Mouse (Mus musculus) gastrocnemius, adult 2 months (tissue): ENCODE results near the gene Ctps. TPM values are rescaled to one million over a fixed set of nuclear protein-coding genes. Genes with fewer than 3 reads are reported as not detected.
"Not testable (repeated sequence)": the region's sequence is repeated elsewhere in the genome, so short reads cannot be mapped to it uniquely, and the experiment has no call there.

Source experiments
- DNase-seq: peaks from one replicate; pipeline ENCODE4 v3.0.0; 2022
- H3K27ac ChIP-seq: fragments of 200-600 bp; 2 replicates; pipeline ENCODE4 v1.8.1; 2022; ENCODE audit warnings: mild to moderate bottlenecking
- H3K4me3 ChIP-seq: fragments of 200-600 bp; 2 replicates; pipeline ENCODE4 v1.8.1; 2022; ENCODE audit warnings: mild to moderate bottlenecking, moderate library complexity
- CTCF ChIP-seq: fragments of 200-600 bp; IDR thresholded peaks from 2 replicates; pipeline ENCODE4 v1.8.1; 2022; ENCODE audit warnings: antibody characterized with exemption, mild to moderate bottlenecking, moderate library complexity
- intact Hi-C: fragments of 180-260 bp; cut with DNase I; formaldehyde crosslinking; loops from one replicate; pipeline ENCODE4 v1.15.1; 2025
- long read RNA-seq, 2 experiments: library from polyadenylated mRNA; stranded (forward); transcript quantifications; one replicate each; pipeline ENCODE4 v2.0.0; 2021
- total RNA-seq, 2 experiments: library from RNA; stranded (reverse); gene quantifications; 2 replicates each; pipeline ENCODE4 v1.2.3; 2021

Gene Ctps
- total RNA-seq, result 10 to 100 TPM; 13.1 to 14.4 TPM
- long read RNA-seq, experiment 1, transcript Ctps-201 (19 exons, 2,705 nt), result major isoform, 18 of 20 reads
- long read RNA-seq, experiment 1, partial matches to known transcripts, result 0 of 20 reads
- long read RNA-seq, experiment 1, other reads (novel, unspliced or antisense), result 2 of 20 reads
- long read RNA-seq, experiment 2, transcript Ctps-201 (19 exons, 2,705 nt), result major isoform, 27 of 30 reads
- long read RNA-seq, experiment 2, partial matches to known transcripts, result 2 of 30 reads
- long read RNA-seq, experiment 2, other reads (novel, unspliced or antisense), result 1 of 30 reads

DNA sequence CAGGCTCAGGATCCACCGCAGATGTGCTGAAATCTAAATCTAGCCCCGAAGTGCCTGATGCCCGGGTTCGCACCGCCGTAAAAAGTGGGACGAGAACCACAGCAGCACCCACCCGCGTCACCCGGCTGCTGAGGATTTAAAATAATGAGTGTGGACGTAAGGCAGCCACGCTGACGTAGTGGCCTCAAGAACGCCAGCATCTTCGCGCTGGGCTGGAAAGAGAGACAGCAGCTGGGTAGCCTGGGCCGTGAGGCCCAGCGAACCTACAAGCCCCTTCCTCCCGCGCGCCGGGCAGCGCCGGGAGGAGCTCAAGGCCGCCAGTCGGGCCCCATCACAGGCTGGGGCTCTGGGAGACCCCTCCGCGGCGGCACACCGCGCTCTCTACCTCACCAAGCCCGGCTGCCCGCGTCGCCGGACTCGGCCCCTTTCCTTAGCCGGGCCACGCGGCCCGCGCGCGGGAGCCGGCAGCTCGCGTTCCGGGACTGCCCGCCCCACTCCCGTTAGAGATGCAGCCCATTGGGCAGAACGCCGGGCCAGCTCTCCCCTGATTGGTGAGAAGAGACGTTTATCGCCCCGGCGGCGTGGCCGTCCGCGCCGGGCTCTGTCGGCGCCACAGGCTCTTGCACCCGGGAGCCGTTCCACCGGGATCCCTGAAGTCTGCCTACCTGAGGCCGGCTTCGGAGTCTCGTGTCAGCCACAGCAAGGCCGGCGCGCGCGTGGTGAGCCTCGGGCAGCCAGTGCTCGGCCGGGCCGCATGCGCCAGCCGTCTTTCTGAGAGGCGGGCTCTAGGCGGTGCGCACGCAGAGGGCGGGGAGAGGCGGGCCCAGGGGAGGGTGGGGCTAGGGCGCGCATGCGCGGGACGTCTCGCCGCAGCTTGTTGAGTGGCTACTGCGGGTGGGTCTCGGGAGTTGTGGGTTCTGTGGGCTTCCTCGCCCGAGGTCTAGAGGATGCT, at the start of gene Ctps:
TSS of gene Ctps (minus strand) at position 791 of the 952 bp plus-strand sequence.
- no peak for TF ChIP-seq CTCF
- Histone ChIP-seq H3K4me3 (peak within 1 kb of the TSS; percentile 83), H3K27ac (peak within 1 kb of the TSS; percentile 95)
- intact Hi-C loops, result no loop called here
- DNase-seq, result peak; percentile 98

DNA sequence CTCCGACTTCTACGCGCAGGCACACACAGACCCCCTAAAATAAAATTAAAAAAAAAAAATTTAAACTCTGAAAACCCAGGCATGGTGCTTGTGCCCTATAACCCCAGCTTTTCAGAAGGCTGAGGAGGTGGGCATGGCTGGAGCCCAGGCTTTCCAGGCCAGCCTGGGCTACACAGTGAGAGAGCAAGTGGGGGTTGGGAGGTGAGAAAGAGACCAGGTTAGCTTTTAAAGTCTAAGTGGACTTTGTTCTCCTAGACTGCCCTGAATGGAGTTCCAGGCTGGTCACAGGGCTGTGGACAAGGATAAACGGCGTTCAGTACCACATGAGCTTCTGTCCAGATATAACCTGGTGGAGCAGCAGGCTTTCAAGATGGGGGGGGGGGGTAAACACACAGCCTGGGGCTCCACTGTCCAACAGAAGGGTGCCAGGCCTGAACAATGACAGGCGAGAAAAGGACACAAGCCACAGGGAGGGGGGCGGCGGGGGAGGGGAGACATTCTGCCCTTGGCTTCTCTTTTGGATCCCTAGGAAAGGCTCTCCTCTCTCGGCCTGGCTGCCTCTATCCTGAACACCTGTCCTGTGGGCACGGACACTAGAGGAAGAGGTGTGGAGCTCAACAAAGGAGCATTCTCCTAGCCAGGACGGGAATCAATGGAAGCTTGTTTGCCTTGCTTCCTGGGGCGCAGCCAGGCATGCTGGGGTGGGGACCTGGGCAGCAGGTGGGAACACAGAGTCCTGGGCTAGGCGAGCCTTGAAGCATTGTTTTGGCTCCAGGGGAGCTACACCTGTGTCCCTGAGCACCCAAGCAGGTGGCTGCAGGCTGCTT, 46.3 kb upstream of the Ctps start:
- no peak for TF ChIP-seq CTCF
- peak; percentile 34 for DNase-seq
- H3K27ac ChIP-seq, result peak overlapping the region; percentile 97
- H3K4me3 ChIP-seq, result no peak overlapping the region
- intact Hi-C loops, result no loop called here

DNA sequence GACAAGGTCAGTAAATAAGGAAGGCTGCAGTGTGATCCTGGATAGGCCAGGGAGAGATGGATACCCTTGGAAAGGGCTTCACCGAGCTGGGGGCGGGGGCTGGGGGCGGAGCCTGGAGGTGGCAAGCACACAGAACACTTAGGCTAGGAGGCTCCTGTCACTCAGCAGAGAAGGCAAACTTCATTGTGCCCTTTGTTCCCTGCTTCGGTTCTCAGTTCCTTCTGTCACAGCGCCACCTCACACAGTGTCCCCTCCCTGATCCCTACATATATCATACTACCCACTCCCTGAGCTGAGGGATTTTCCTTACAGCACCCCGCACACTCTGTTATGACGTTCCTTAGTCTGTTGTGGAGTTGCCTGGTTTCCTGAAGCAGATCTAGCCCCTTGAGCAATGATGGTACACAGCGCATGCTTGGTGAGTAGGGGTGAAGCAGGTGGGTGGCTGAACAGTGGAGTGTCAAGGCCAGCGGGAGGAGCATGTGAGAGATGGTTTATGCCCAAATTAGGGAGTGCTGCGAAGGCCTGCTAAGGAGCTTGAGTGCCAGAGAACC, 45.5 kb upstream of the Ctps start:
- H3K27ac ChIP-seq, result peak overlapping the region; percentile 97
- TF ChIP-seq CTCF, result no peak
- 0 out of 2 replicates have a peak overlapping the region, but pooled peaks have one; percentile 15 for H3K4me3 ChIP-seq
- intact Hi-C loops, result no loop called here
- DNase-seq, result peak; percentile 77

DNA sequence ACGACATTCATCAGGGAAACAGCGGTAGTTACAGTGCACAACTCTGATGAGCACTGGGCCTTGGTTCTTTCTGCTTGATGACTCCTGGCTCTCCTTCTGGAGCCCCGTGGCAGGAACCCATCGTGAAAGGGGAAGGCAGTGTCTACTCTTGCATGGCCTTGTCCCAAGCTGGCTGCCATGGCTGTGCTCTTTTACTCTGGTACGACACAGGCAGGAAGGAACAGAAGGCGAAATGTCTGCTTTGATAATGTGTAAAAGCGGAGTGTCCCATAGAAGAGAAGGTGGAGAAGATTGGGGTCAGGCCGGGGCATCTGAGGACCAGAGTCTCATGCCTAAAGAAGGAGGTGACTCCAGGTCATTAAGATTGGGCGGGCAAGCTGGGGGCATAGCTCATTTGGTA, 44.6 kb upstream of the Ctps start:
- Histone ChIP-seq H3K4me3 (no peak overlapping the region), H3K27ac (peak overlapping the region; percentile 97)
- intact Hi-C loops, result no loop called here
- no peak for TF ChIP-seq CTCF
- DNase-seq, result peak; percentile 38

DNA sequence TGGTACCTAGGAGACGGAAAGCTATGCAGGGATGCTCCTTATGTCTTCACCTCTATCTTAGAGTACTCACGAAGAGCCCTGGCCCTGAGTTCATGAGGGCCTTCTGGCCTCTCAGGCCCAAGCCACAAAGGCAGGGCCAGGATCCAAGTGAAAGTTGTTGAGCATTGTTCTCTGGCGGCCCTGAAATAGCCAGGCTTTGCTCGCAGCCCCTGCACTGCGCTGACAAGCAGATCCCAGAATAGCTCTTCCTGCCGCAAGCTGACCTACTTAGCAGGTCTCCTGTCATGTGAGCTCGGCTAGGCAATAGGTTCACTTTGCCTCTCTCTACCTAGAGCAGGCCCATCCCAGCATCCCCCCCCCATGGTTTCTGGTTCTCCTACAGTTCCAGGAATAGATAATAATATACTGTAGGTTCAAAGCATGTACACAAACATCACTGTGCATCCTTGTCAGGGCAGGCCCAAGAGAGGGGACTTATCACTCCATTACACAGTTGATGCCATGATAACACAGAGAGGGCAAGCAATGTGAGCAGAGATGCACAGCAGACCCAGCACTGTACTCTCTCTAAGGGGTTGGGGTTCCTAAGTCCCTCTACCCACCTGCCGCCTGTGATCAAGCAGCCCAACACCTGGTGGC, 43.7 kb upstream of the Ctps start:
- TF ChIP-seq CTCF, result no peak
- Histone ChIP-seq H3K4me3 (peak overlapping the region; percentile 71), H3K27ac (peak overlapping the region; percentile 97)
- intact Hi-C loops, result loop anchor here (1.0 kb wide), 1 partner anchor 53 kb away; no protein-coding TSS in a partner anchor
- peak; percentile 82 for DNase-seq

DNA sequence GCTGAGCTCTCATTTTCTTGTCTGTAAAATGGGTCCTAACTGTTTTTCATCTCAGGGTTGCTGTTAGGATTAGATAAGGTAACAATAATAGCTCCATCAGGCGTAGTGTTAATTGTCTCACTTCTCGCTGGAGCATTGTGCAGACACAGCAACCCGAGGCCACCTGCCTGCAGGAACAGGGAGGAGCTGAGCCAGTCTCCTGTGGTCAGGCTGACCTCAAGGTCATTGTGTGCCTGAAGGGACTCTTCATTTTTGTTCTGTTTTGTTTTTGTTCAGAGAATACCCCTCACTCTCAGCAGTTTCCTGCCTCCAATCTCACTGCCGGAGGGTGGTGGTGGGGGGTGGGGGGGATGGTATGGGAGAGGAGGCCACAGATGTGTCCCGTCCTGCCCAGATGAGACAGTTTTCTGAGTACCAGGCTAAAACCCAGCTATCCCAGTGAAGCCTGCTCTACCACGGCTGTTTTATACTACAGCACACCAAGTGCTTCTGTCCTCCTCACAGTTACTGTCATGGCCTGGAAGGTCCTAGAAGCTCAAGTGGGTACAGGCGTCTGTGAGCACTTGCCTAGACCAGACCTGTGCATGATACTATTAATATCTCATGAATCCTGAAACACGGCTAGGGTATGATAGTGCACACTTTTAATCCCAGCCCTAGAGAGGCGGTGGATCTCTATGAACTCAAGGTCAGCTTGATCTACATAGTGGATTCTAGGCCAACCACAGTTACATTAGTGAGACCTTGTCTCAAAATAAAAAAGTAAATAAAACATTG, 42.4 kb upstream of the Ctps start:
- Histone ChIP-seq H3K4me3 (peak overlapping the region; percentile 71), H3K27ac (peak overlapping the region; percentile 97)
- intact Hi-C loops, result loop anchor here (1.0 kb wide), 1 partner anchor 55 kb away; no protein-coding TSS in a partner anchor
- no peak for TF ChIP-seq CTCF
- peak; percentile 38 for DNase-seq

DNA sequence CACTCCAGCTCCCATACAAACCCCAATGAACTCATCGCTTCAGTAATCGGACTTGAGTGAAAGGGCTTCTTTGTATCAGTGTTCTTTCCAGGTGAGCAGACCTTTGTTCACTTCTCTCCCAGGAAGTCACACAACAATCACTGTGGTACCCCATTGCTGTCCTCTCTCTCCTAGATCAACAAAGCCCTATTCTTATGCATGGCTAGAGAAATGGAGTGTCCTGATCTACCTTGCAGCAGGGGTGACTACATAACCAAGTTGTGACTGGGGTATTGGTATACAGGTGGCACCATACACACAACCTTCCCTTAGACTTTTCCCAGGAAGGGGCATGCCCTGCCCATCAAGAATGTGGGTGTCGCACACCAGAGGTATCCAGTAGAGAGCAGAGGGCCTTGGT, 40.9 kb upstream of the Ctps start:
- DNase-seq, result no peak
- Histone ChIP-seq H3K4me3 (no peak overlapping the region), H3K27ac (peak overlapping the region; percentile 16; the same call in 1 of the 2 replicates)
- intact Hi-C loops, result no loop called here
- TF ChIP-seq CTCF, result no peak

DNA sequence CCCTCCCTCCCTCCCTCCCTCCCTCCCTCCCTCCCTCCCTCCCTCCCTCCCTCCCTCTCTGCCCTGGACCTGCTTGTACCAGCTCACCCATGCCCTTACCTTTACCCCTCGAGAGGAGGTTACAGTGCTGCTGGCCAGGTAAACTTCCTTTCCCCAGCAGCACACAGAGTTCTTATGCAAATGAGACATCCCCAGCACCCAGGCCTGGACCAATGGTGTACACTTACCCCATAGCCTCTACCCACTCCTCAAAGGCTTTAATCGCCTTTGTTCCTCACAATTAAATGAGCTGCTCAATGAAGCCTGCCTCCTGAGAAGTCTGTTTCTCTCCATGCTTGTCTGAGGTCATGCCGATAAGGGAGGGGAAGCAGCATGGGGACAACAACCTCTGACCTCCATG, 36.9 kb upstream of the Ctps start:
- Histone ChIP-seq H3K27ac (no peak overlapping the region), H3K4me3 (no peak overlapping the region)
- intact Hi-C loops, result no loop called here
- DNase-seq, result no peak
- TF ChIP-seq CTCF, result no peak

DNA sequence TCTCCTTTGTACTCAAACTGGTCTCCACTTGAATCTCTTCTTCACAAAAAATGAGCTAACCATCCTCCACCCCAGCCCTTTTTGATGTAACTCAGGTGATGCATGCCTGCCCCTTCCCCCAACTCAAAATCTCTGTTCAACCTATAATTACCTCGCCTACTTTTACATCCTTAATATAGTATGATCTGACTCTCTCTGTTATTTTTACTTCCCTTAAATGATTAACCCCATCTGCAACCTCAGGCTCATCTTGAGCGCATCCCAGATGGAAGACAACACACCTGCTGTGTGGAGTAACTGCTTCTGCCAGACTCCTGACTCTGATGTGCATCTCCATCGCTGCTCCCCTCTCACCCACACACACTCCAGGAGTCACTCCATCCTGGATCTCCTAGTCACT, 32.6 kb upstream of the Ctps start:
- intact Hi-C loops, result no loop called here
- TF ChIP-seq CTCF, result no peak

DNA sequence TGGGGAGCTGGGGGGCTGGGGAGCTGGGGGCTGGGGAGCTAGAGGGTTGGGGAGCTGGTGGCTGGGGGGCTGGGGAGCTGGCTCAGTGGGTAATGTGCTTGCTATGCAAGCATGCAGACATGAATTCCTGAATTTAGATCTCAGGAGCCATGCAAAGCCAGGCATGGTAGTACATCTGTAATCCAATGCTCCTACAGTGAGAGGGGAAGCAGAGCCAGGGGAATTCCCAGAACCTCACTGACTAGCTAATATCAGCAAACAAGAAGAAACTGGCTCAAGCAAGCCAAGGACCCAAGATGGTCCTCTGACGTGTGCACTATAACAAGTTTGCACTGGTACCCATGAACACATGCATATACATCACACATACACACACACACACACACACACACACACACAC, 31.7 kb upstream of the Ctps start:
- DNase-seq, result no peak
- no peak for TF ChIP-seq CTCF

More for the DNA sequence above, 32.6 kb upstream of the Ctps start:
- H3K27ac ChIP-seq, result no peak overlapping the region
- no peak overlapping the region for H3K4me3 ChIP-seq
- DNase-seq, result no peak

DNA sequence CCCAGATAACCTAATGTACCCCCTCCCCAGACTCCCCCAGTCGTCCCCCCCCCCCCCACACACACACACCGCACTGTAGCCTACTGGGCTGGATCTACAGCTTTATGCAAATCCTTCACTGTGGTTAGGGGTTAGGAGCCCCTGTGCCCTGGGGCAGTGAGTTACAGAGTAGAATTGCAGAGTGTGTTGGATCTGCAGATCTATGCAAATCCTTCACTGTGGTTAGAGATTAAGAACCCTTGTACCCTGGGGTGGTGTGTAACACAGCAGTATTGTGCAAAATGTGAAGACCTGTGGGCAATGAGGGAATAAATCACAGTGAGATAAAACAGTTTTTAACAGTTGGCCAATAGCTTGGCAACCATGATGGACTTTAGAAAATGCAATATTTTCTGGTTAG, 28.8 kb upstream of the Ctps start:
- Histone ChIP-seq H3K27ac (no peak overlapping the region), H3K4me3 (no peak overlapping the region)
- no peak for DNase-seq
- intact Hi-C loops, result no loop called here
- no peak for TF ChIP-seq CTCF

More for the DNA sequence above, 31.7 kb upstream of the Ctps start:
- intact Hi-C loops, result no loop called here
- H3K27ac ChIP-seq, result no peak overlapping the region
- H3K4me3 ChIP-seq, result no peak overlapping the region

DNA sequence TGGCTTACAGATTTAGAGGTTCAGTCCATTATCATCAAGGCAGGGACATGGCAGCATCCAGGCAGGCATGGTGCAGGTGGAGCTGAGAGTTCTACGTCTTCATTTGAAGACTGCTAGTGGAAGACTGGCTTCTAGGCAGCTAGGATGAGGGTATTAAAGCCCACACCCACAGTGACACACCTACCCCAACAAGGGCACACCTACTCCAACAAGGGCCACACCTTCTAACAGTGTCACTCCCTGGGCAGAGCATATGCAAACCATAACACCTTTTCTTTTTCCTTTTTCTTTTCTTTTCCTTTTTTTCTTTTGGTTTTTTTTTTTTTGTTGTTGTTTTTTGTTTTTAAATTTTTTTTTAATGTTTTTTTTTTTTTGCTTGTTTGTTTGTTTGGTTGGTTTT, 26.1 kb upstream of the Ctps start:
- H3K4me3 ChIP-seq, H3K27ac ChIP-seq, DNase-seq, intact Hi-C loops: not testable (repeated sequence)
